Mouse (Mus musculus) brain, embryonic 14.5 days (tissue): ENCODE data around the gene Appl1.

Experiments
- CTCF ChIP-seq: fragments of 200-500 bp; IDR thresholded peaks from 2 replicates; pipeline ENCODE4 v1.5.1; 2012; ENCODE audit warnings: inconsistent platforms, mild to moderate bottlenecking, moderate library complexity, borderline replicate concordance; ENCODE audit not compliant: insufficient read depth, insufficient read length; ENCODE audit errors: extremely low read depth
- POLR2A ChIP-seq: fragments of 200-500 bp; IDR thresholded peaks from 2 replicates; pipeline ENCODE4 v1.6.1; 2012; ENCODE audit warnings: mild to moderate bottlenecking, inconsistent platforms, borderline replicate concordance; ENCODE audit not compliant: poor library complexity, insufficient read depth, insufficient read length, severe bottlenecking; ENCODE audit errors: extremely low read depth

DNA sequence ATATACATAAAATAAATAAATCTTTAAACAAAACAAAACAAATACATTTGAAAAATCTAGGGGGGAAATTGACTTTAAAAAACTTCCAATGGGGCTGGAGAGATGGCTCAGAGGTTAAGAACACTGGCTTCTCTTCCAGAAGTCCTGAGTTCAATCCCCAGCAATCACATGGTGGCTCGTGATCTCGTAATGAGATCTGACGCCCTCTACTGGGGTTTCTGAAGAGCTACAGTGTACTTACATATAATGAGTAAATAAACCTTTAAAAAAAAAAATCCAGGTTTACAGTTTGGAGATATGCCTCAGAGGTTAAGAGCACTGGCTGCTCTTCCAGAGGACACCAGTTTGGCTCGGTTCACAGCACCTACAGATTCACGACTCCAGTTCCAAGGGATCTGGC is 40.5 kb upstream of the Appl1 start:
- TF ChIP-seq CTCF, result no peak
- no peak for TF ChIP-seq POLR2A
